Mouse (Mus musculus) liver, embryonic 14.5 days (tissue): ENCODE results near the gene Tstd3.

Experiments
- CTCF ChIP-seq: IDR thresholded peaks from 2 replicates; pipeline ENCODE4 v1.5.1; 2016; ENCODE audit warnings: antibody characterized with exemption, low read depth, control low read depth
- EP300 ChIP-seq: IDR thresholded peaks from 2 replicates; pipeline ENCODE4 v1.6.1; 2016; ENCODE audit warnings: antibody characterized with exemption, low read depth

- no peak for TF ChIP-seq CTCF
- TF ChIP-seq EP300 = no peak
These were observed 34.0 kb upstream of the Tstd3 start for GRCm38 (mm10) chr4:21801013-21801412.
